Mouse (Mus musculus) midbrain, postnatal 0 days (tissue): ENCODE measurements around the gene Trub1. TPM values are rescaled to one million over a fixed set of nuclear protein-coding genes. Genes with fewer than 3 reads are reported as not detected.

Experiments used
- ATAC-seq: fragments of 200-750 bp; cut with Nextera tagmentation; 2 replicates; pipeline ENCODE4 v1.8.0; 2017; ENCODE audit warnings: moderate number of reproducible peaks, mild to moderate bottlenecking, moderate TSS enrichment, moderate library complexity; ENCODE audit not compliant: low FRiP score
- DNase-seq: peaks from one replicate; pipeline ENCODE4 v3.0.0-alpha.2; 2015; ENCODE audit warnings: low spot score
- H3K27ac ChIP-seq: fragments of 300-500 bp; sonication (generic); 2 replicates; pipeline ENCODE4 v1.5.1; 2014; ENCODE audit warnings: low read depth, mild to moderate bottlenecking, low read length, mixed read lengths
- H3K27me3 ChIP-seq: fragments of 300-500 bp; sonication (generic); 2 replicates; pipeline ENCODE4 v1.6.1; 2014; ENCODE audit warnings: low read length, control low read depth, mixed read lengths; ENCODE audit not compliant: insufficient read depth
- H3K36me3 ChIP-seq: fragments of 300-500 bp; sonication (generic); 2 replicates; pipeline ENCODE4 v1.6.1; 2014; ENCODE audit warnings: low read length, control low read depth, mixed read lengths; ENCODE audit not compliant: insufficient read depth
- H3K4me1 ChIP-seq: fragments of 300-500 bp; sonication (generic); 2 replicates; pipeline ENCODE4 v1.6.1; 2014; ENCODE audit warnings: mild to moderate bottlenecking, control low read depth, antibody characterized with exemption, low read length, mixed read lengths; ENCODE audit not compliant: insufficient read depth
- H3K4me2 ChIP-seq: fragments of 300-500 bp; sonication (generic); 2 replicates; pipeline ENCODE4 v1.6.1; 2014; ENCODE audit warnings: low read depth, mild to moderate bottlenecking, low read length, mixed read lengths; ENCODE audit not compliant: poor library complexity, severe bottlenecking
- H3K4me3 ChIP-seq: fragments of 300-500 bp; sonication (generic); 2 replicates; pipeline ENCODE4 v1.5.1; 2014; ENCODE audit warnings: low read depth, mild to moderate bottlenecking, low read length, moderate library complexity
- H3K9ac ChIP-seq: fragments of 300-500 bp; sonication (generic); replicated peaks from 2 replicates; pipeline ENCODE4 v1.6.1; 2014; ENCODE audit warnings: mild to moderate bottlenecking, low read length, moderate library complexity, mixed read lengths; ENCODE audit not compliant: poor library complexity, severe bottlenecking
- H3K9me3 ChIP-seq: fragments of 300-500 bp; sonication (generic); 2 replicates; pipeline ENCODE4 v1.6.1; 2016; ENCODE audit warnings: low read length, control low read depth
- CTCF ChIP-seq: IDR thresholded peaks from 2 replicates; pipeline ENCODE4 v1.5.1; 2016; ENCODE audit warnings: antibody characterized with exemption, mild to moderate bottlenecking
- WGBS: fragments of 180-500 bp; shearing (Covaris S2); extraction: QIAGEN DNeasy Blood & Tissue Kit; methylation state at CpG from one replicate; pipeline ENCODE4 v1.1.7; 2014; 5-methylcytosine and 5-hydroxymethylcytosine counted together
- polyA plus RNA-seq: library from polyadenylated mRNA; unstranded; fragments of >200 nt; fragmentation: Nextera tagmentation; extraction: Ambion mirVana; gene quantifications from 2 replicates; pipeline ENCODE4 v1.2.1, GENCODE M21; 2015
- total RNA-seq: library from RNA; depleted of rRNA; stranded (reverse); fragments of >200 nt; gene quantifications from 2 replicates; pipeline ENCODE4 v1.2.3, GENCODE M21; 2014

Gene Trub1
- total and polyA plus RNA-seq, 2 experiments from 2014 or later = 18.3 to 18.5 TPM

- no peak for DNase-seq
- H3K27me3 ChIP-seq = no peaks in the 10 kb centered on the region
- no peak for TF ChIP-seq CTCF
Measured at GRCm38 (mm10) chr19:57450849-57451248, 1.9 kb upstream of the Trub1 start.

GRCm38 (mm10) chr19:57451762-57452161 is 950 bp upstream of the Trub1 start:
- no peak for TF ChIP-seq CTCF
- 84% methylated on average over 4 of the region's 4 CpGs for WGBS
- Histone ChIP-seq H3K4me3 (no peak overlapping the region), H3K4me2 (no peak overlapping the region), H3K4me1 (peaks cover 3% of the 10 kb centered on the region; the same call in 1 of the 2 replicates), H3K27ac (no peak overlapping the region), H3K9me3 (no peaks in the 10 kb centered on the region), H3K36me3 (no peaks in the 10 kb centered on the region), H3K9ac (no peak overlapping the region), H3K27me3 (no peaks in the 10 kb centered on the region)
- DNase-seq = no peak
- ATAC-seq = no peak

More at GRCm38 (mm10) chr19:57450849-57451248, 1.9 kb upstream of the Trub1 start:
- Histone ChIP-seq H3K4me2 (no peak overlapping the region), H3K36me3 (no peaks in the 10 kb centered on the region), H3K9me3 (no peaks in the 10 kb centered on the region), H3K9ac (no peak overlapping the region), H3K4me1 (peaks cover 3% of the 10 kb centered on the region; the same call in 1 of the 2 replicates), H3K27ac (no peak overlapping the region), H3K4me3 (no peak overlapping the region)
- 55% methylated on average over 1 of the region's 1 CpGs for WGBS
- ATAC-seq = no peak

GRCm38 (mm10) chr19:57453218-57453600 is 497 bp downstream of the Trub1 start:
- no peaks in the 10 kb centered on the region for H3K27me3 ChIP-seq
- no peaks in the 10 kb centered on the region for H3K36me3 ChIP-seq
- WGBS = 8% methylated on average over 6 of the region's 6 CpGs
- DNase-seq = no peak
- 0 out of 2 replicates have a peak overlapping the region, but pooled peaks have one; percentile 32 for H3K27ac ChIP-seq
- peaks cover 3% of the 10 kb centered on the region; the same call in 1 of the 2 replicates for H3K4me1 ChIP-seq
- peak overlapping the region; percentile 77 for H3K4me2 ChIP-seq
- 0 out of 2 replicates have a peak, but pooled peaks have one; percentile 27 for ATAC-seq
- peak overlapping the region; percentile 78 for H3K9ac ChIP-seq
- TF ChIP-seq CTCF = no peak
- H3K4me3 ChIP-seq = peak overlapping the region; percentile 73
- H3K9me3 ChIP-seq = no peaks in the 10 kb centered on the region

- H3K27ac ChIP-seq = no peak overlapping the region
- no peaks in the 10 kb centered on the region for H3K9me3 ChIP-seq
- no peak for ATAC-seq
- peaks cover 3% of the 10 kb centered on the region; the same call in 1 of the 2 replicates for H3K4me1 ChIP-seq
- no peak overlapping the region for H3K9ac ChIP-seq
- DNase-seq = no peak
- WGBS = 97% methylated on average over 25 of the region's 25 CpGs
- H3K27me3 ChIP-seq = no peaks in the 10 kb centered on the region
- TF ChIP-seq CTCF = no peak
- no peaks in the 10 kb centered on the region; the same call in 1 of the 2 replicates for H3K36me3 ChIP-seq
- no peak overlapping the region for H3K4me2 ChIP-seq
- no peak overlapping the region for H3K4me3 ChIP-seq
Measured at GRCm38 (mm10) chr19:57455286-57455960, 2.7 kb downstream of the Trub1 start.

- Histone ChIP-seq H3K4me3 (no peak overlapping the region), H3K27ac (no peak overlapping the region), H3K36me3 (no peaks in the 10 kb centered on the region; the same call in 1 of the 2 replicates), H3K9me3 (no peaks in the 10 kb centered on the region), H3K4me1 (peaks cover 3% of the 10 kb centered on the region; the same call in 1 of the 2 replicates), H3K4me2 (no peak overlapping the region), H3K9ac (no peak overlapping the region), H3K27me3 (no peaks in the 10 kb centered on the region)
- TF ChIP-seq CTCF = peak; percentile 69
- ATAC-seq (no peak), DNase-seq (peak; percentile 41)
- WGBS = 70% methylated on average over 2 of the region's 2 CpGs
Measured at GRCm38 (mm10) chr19:57457075-57457474, 4.4 kb downstream of the Trub1 start.

DNA sequence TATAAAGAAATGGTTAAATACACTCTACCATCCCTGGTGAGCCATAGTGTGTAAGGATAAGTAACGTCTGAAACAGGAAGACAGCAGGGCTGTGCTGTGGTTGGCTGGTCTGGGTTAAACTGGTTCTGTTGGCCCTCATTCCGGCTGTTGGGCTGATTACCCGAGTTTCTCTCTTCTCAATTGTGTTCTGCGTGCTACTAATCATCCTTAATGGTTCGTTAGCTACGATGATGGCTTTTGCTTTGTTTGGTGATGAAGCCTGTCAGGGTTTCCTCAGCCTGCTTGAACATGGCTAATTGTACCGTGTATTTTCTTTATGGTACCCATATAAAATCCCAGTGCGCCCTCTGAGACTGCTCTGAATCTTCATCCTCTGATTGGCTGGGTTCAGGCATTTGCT is 11.0 kb downstream of the Trub1 start:
- no peak for ATAC-seq
- no peaks in the 10 kb centered on the region for H3K9me3 ChIP-seq
- no peak for TF ChIP-seq CTCF
- no peaks in the 10 kb centered on the region for H3K4me1 ChIP-seq
- no peaks in the 10 kb centered on the region for H3K27me3 ChIP-seq
- no peak overlapping the region for H3K27ac ChIP-seq
- H3K9ac ChIP-seq = no peak overlapping the region
- WGBS = 72% methylated on average over 8 of the region's 8 CpGs
- no peak overlapping the region for H3K4me2 ChIP-seq
- DNase-seq = no peak
- no peaks in the 10 kb centered on the region; the same call in 1 of the 2 replicates for H3K36me3 ChIP-seq
- H3K4me3 ChIP-seq = no peak overlapping the region
